Mouse (Mus musculus): ENCODE data around the gene Lamb3. TPM values are rescaled to one million over a fixed set of nuclear protein-coding genes. Genes with fewer than 3 reads are reported as not detected.
A peak's percentile ranks its signal among the peaks of the same experiment; 100 is the strongest.

Gene Lamb3
- polyA plus RNA-seq, 1 experiment from 2014 or later: 3.1 TPM

DNA sequence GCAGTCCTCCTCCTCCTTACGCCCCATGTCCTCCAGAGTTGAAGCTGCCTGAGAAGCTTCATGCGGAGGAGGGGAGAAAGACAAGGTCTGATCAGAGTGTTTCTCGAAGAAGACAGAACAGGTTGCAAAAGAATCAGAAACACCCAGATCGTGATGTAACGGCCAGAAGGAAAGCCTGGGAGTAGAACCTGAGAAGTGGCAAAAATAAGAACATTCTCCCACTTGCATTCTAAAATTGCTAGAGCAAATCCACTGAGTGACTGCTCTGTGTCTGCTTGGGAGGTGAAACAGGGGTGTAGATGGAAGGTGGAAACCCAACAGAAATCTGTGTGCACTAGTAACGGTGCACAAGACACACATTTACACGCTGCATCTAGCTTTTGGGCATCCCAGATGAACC lies 154.6 kb downstream of the Lamb3 start:
- H3K9me3 ChIP-seq (ENCODE audit: control insufficient read depth, low read length): no peaks in the 10 kb centered on the region
- peaks cover 0 to 7% of the 10 kb centered on the region in 2 experiments; a peak in 2 of 4 replicates for H3K4me1 ChIP-seq (ENCODE audit: control insufficient read depth in 2 of 2, insufficient read depth in 2 of 2, low read length in 2 of 2)
- no peaks in the 10 kb centered on the region; the same call in 1 of the 2 replicates for H3K27me3 ChIP-seq (ENCODE audit: control insufficient read depth, insufficient read depth, low read length)
- WGBS: 81% methylated on average over 7 of the region's 7 CpGs
- no peak overlapping the region for H3K27ac ChIP-seq (replicated peaks in 1 of 2; ENCODE audit: control insufficient read depth in 1 of 2, insufficient read depth in 1 of 2, low read depth in 2 of 2, low read length in 2 of 2)
- no peak for ATAC-seq (ENCODE audit: insufficient number of reproducible peaks, insufficient read depth, low FRiP score, low read depth)
- H3K9ac ChIP-seq (ENCODE audit: low read length): no peak overlapping the region
- H3K4me2 ChIP-seq (ENCODE audit: low read length): no peak overlapping the region
- H3K36me3 ChIP-seq (ENCODE audit: control insufficient read depth, insufficient read depth, low read length): no peaks in the 10 kb centered on the region
- no peak overlapping the region for H3K4me3 ChIP-seq (ENCODE audit: control insufficient read depth in 1 of 2, insufficient read depth in 1 of 2, low read depth in 1 of 2, low read length in 2 of 2)

DNA sequence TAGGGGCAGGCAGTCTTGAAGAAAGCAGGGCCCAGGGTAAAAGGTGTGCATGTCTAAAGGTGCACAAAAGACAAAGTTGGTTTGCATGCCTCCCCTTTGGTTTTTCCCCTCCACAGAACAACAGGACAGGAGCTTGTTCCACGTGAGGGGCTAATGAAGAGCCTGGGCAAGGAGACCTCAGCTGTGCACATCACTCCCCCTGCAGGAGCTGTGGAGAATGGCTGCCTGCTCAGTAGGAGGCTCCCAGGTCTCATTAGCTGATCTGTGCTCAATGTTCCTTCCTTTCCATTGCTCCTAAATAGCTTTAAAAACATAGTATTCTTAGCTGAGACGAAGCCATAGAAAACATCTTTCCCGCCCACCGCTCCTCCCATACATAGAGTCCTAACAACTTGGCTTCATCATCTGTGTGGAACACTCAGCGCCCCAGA lies 156.3 kb downstream of the Lamb3 start:
- H3K4me2 ChIP-seq (ENCODE audit: low read length): no peak overlapping the region
- no peak for ATAC-seq (ENCODE audit: insufficient number of reproducible peaks, insufficient read depth, low FRiP score, low read depth)
- H3K27me3 ChIP-seq (ENCODE audit: control insufficient read depth, insufficient read depth, low read length): no peaks in the 10 kb centered on the region; the same call in 1 of the 2 replicates
- H3K9me3 ChIP-seq (ENCODE audit: control insufficient read depth, low read length): no peaks in the 10 kb centered on the region
- H3K9ac ChIP-seq (ENCODE audit: low read length): no peak overlapping the region
- H3K27ac ChIP-seq (replicated peaks in 1 of 2; ENCODE audit: control insufficient read depth in 1 of 2, insufficient read depth in 1 of 2, low read depth in 2 of 2, low read length in 2 of 2): no peak overlapping the region
- no peaks in the 10 kb centered on the region for H3K36me3 ChIP-seq (ENCODE audit: control insufficient read depth, insufficient read depth, low read length)
- H3K4me3 ChIP-seq (ENCODE audit: control insufficient read depth in 1 of 2, insufficient read depth in 1 of 2, low read depth in 1 of 2, low read length in 2 of 2): no peak overlapping the region
- peaks cover 17 to 19% of the 10 kb centered on the region in 2 experiments for H3K4me1 ChIP-seq (ENCODE audit: control insufficient read depth in 2 of 2, insufficient read depth in 2 of 2, low read length in 2 of 2)
- 63% methylated on average over 5 of the region's 5 CpGs for WGBS

DNA sequence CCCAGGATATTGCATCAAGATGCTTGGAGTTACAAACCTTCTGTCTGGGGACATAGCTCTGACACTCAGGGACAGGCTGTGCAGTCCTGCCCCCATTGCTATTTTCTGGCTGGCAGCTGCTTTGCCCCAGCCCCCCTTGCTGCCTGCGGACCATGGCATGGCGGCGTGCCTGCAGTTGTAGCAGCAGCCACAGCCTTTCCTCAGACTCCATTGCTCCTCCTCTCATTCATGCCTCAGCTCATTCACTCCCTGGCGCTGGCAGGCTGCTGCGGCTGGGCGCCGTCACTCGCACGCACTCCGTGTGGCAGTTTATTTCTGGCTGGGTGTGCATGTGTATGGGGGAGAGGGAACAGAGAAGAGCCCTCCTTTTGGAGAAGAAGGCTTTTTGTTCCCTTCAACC lies 160.6 kb downstream of the Lamb3 start:
- Histone ChIP-seq H3K4me1 (ENCODE audit: control insufficient read depth in 2 of 2, insufficient read depth in 2 of 2, low read length in 2 of 2) (peaks cover 27 to 34% of the 10 kb centered on the region in 2 experiments), H3K27ac (replicated peaks in 1 of 2; ENCODE audit: control insufficient read depth in 1 of 2, insufficient read depth in 1 of 2, low read depth in 2 of 2, low read length in 2 of 2) (peak overlapping the region; percentile 34 to 69), H3K27me3 (ENCODE audit: control insufficient read depth, insufficient read depth, low read length) (no peaks in the 10 kb centered on the region; the same call in 1 of the 2 replicates), H3K4me3 (ENCODE audit: control insufficient read depth in 1 of 2, insufficient read depth in 1 of 2, low read depth in 1 of 2, low read length in 2 of 2) (no peak overlapping the region; a peak in 1 of 4 replicates), H3K36me3 (ENCODE audit: control insufficient read depth, insufficient read depth, low read length) (no peaks in the 10 kb centered on the region), H3K9ac (ENCODE audit: low read length) (peak overlapping the region; percentile 62), H3K9me3 (ENCODE audit: control insufficient read depth, low read length) (no peaks in the 10 kb centered on the region), H3K4me2 (ENCODE audit: low read length) (peak overlapping the region; percentile 53)
- peak; percentile 59 for ATAC-seq (ENCODE audit: insufficient number of reproducible peaks, insufficient read depth, low FRiP score, low read depth)
- WGBS: 24% methylated on average over 10 of the region's 10 CpGs

DNA sequence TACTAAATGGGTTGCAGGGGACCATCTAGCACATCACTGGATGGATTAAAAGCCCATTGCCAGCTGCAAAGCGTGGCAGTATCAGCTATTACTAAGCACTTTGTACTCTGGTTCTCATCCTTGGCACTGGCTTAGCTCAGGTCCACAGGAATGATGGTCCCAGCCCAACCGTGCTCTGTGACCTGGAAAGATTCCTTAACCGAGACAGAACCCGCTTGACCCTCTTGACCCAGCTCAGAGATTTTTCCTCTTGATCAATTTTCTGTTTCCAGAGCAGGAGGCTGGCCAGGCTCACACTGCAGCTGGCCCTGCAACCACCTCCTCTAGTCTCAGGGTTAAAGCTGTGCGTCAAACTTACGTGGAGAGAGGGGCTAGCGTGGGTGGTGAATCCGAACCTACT lies 161.6 kb downstream of the Lamb3 start:
- ATAC-seq (ENCODE audit: insufficient number of reproducible peaks, insufficient read depth, low FRiP score, low read depth): no peak
- Histone ChIP-seq H3K4me3 (ENCODE audit: control insufficient read depth in 1 of 2, insufficient read depth in 1 of 2, low read depth in 1 of 2, low read length in 2 of 2) (peak overlapping the region; percentile 49 to 58), H3K9me3 (ENCODE audit: control insufficient read depth, low read length) (no peaks in the 10 kb centered on the region), H3K4me2 (ENCODE audit: low read length) (peak overlapping the region; percentile 77), H3K9ac (ENCODE audit: low read length) (peak overlapping the region; percentile 77), H3K4me1 (ENCODE audit: control insufficient read depth in 2 of 2, insufficient read depth in 2 of 2, low read length in 2 of 2) (peaks cover 27 to 34% of the 10 kb centered on the region in 2 experiments), H3K36me3 (ENCODE audit: control insufficient read depth, insufficient read depth, low read length) (no peaks in the 10 kb centered on the region), H3K27me3 (ENCODE audit: control insufficient read depth, insufficient read depth, low read length) (no peaks in the 10 kb centered on the region; the same call in 1 of the 2 replicates), H3K27ac (replicated peaks in 1 of 2; ENCODE audit: control insufficient read depth in 1 of 2, insufficient read depth in 1 of 2, low read depth in 2 of 2, low read length in 2 of 2) (0 out of 4 replicates have a peak overlapping the region, but pooled peaks of 1 of the 2 experiments have one; percentile 60)
- WGBS: 52% methylated on average over 8 of the region's 8 CpGs

DNA sequence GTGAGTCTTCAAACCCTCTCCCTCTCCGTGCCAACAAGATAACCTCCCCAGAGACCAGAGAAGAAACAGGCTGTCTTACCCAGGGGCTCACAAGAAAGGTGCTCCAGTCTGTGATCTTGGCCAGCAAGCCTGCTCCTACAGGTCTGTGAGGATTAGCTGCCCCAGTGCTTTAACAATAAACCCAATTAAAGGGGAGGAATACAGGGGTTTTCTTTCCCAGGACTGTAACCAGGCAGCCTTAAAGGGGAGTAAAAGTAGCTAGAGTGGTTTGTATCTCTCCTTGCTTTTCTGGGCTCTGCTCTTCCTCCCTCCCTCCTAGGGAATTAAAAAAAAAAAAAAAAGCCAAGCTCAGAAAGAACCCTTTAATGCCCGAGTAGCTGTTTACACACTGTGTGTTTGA lies 162.6 kb downstream of the Lamb3 start, which contains the start of gene Camk1g:
Camk1g (minus strand) TSS at position 203 of the 400 bp plus-strand sequence.
- peak within 1 kb of the TSS; percentile 54 to 60; a peak in 3 of 4 replicates for H3K27ac ChIP-seq (replicated peaks in 1 of 2; ENCODE audit: control insufficient read depth in 1 of 2, insufficient read depth in 1 of 2, low read depth in 2 of 2, low read length in 2 of 2)
- H3K4me1 ChIP-seq (ENCODE audit: control insufficient read depth in 2 of 2, insufficient read depth in 2 of 2, low read length in 2 of 2): peaks cover 27 to 34% of the 10 kb centered on the region in 2 experiments
- peak within 1 kb of the TSS; percentile 77 for H3K4me2 ChIP-seq (ENCODE audit: low read length)
- H3K9ac ChIP-seq (ENCODE audit: low read length): peak within 1 kb of the TSS; percentile 77
- H3K9me3 ChIP-seq (ENCODE audit: control insufficient read depth, low read length): no peaks in the 10 kb centered on the region
- peak within 1 kb of the TSS; percentile 49 to 58 for H3K4me3 ChIP-seq (ENCODE audit: control insufficient read depth in 1 of 2, insufficient read depth in 1 of 2, low read depth in 1 of 2, low read length in 2 of 2)
- ATAC-seq (ENCODE audit: insufficient number of reproducible peaks, insufficient read depth, low FRiP score, low read depth): peak; percentile 68
- H3K27me3 ChIP-seq (ENCODE audit: control insufficient read depth, insufficient read depth, low read length): no peaks in the 10 kb centered on the region; the same call in 1 of the 2 replicates
- no peaks in the 10 kb centered on the region for H3K36me3 ChIP-seq (ENCODE audit: control insufficient read depth, insufficient read depth, low read length)
- 0% methylated on average over 2 of the region's 2 CpGs for WGBS

DNA sequence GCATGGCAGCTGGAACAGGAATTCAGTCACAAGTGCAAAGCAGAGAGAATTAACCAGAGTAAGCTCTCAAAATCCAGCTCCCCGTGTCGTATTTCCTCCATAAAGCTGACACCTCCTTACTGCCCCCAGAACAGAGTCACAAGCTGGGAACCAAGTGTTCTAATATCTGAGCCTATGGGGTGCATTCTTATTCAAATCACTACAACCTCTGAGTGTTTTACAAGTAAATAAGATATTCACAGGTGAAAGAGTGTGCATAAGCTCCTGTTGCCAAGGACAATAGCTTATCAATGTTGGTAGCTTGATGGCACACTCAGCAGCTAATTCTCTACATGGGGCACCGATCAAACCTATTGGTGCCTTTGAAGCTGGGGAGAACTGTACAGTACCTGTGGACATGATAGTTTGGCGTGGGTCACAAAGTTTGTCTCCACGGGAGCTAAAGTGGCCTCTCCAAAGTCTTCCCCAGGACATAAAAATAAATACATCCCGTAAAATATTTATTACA lies 166.5 kb downstream of the Lamb3 start:
- Histone ChIP-seq H3K9me3 (ENCODE audit: control insufficient read depth, low read length) (no peaks in the 10 kb centered on the region), H3K4me1 (ENCODE audit: control insufficient read depth in 2 of 2, insufficient read depth in 2 of 2, low read length in 2 of 2) (peaks cover 19 to 24% of the 10 kb centered on the region in 2 experiments), H3K4me3 (ENCODE audit: control insufficient read depth in 1 of 2, insufficient read depth in 1 of 2, low read depth in 1 of 2, low read length in 2 of 2) (no peak overlapping the region), H3K27me3 (ENCODE audit: control insufficient read depth, insufficient read depth, low read length) (no peaks in the 10 kb centered on the region), H3K36me3 (ENCODE audit: control insufficient read depth, insufficient read depth, low read length) (no peaks in the 10 kb centered on the region), H3K4me2 (ENCODE audit: low read length) (no peak overlapping the region), H3K9ac (ENCODE audit: low read length) (no peak overlapping the region), H3K27ac (replicated peaks in 1 of 2; ENCODE audit: control insufficient read depth in 1 of 2, insufficient read depth in 1 of 2, low read depth in 2 of 2, low read length in 2 of 2) (no peak overlapping the region)
- WGBS: 82% methylated on average over 6 of the region's 6 CpGs
- no peak for ATAC-seq (ENCODE audit: insufficient number of reproducible peaks, insufficient read depth, low FRiP score, low read depth)

DNA sequence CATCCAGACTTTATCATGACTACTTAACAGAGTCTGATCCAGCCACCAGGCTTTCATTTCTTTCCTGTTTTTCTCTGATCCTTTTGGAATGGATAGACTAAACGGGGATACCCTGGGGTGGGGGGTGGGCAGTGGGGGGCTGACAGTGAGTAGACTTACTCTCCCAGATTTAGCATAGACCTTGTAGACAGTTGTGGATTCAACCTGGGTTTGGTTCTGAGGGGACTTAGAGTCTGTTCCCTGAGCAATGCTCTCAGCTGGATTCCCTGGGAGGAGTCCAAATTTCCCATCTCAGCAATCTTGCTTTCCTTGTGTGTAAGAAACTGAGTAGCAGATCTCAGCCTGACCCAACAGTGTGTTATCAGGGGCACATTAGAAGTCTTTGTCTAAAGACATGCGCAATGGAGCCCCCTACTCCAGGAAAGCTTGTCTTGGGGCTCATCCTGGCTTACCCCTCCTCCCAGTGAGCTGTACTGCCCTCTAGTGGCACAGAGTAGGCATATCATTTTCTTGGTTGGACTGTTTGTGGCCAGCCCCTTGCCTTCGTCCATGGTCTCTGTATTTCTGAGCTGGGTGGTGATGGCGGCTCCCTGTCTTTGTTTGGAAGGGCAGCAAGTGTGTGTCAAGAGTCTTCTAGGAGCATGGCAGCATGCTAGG lies 169.1 kb downstream of the Lamb3 start:
- H3K27me3 ChIP-seq (ENCODE audit: control insufficient read depth, insufficient read depth, low read length): no peaks in the 10 kb centered on the region
- no peaks in the 10 kb centered on the region for H3K9me3 ChIP-seq (ENCODE audit: control insufficient read depth, low read length)
- H3K4me1 ChIP-seq (ENCODE audit: control insufficient read depth in 2 of 2, insufficient read depth in 2 of 2, low read length in 2 of 2): peaks cover 6 to 12% of the 10 kb centered on the region in 2 experiments
- no peak overlapping the region for H3K9ac ChIP-seq (ENCODE audit: low read length)
- peak; percentile 52; the same call in 1 of the 2 replicates for ATAC-seq (ENCODE audit: insufficient number of reproducible peaks, insufficient read depth, low FRiP score, low read depth)
- no peak overlapping the region for H3K27ac ChIP-seq (replicated peaks in 1 of 2; ENCODE audit: control insufficient read depth in 1 of 2, insufficient read depth in 1 of 2, low read depth in 2 of 2, low read length in 2 of 2)
- H3K4me3 ChIP-seq (ENCODE audit: control insufficient read depth in 1 of 2, insufficient read depth in 1 of 2, low read depth in 1 of 2, low read length in 2 of 2): no peak overlapping the region
- no peak overlapping the region for H3K4me2 ChIP-seq (ENCODE audit: low read length)
- H3K36me3 ChIP-seq (ENCODE audit: control insufficient read depth, insufficient read depth, low read length): no peaks in the 10 kb centered on the region
- 23% methylated on average over 4 of the region's 4 CpGs for WGBS
